Mouse (Mus musculus) midbrain, embryonic 15.5 days (tissue): ENCODE measurements at regions not wholly inside any gene's neighbourhood (a gene's known extent, or its start where the extent isn't known, plus 50 kb on each side); places are given as distances from the start of the nearest gene placed in this dataset.

Experiments used
- ATAC-seq: fragments of 200-750 bp; cut with Nextera tagmentation; replicated peaks from 2 replicates; pipeline ENCODE4 v1.8.0; 2017; ENCODE audit warnings: moderate TSS enrichment
- H3K27ac ChIP-seq: fragments of 300-500 bp; sonication (generic); 2 replicates; pipeline ENCODE4 v1.5.1; 2015; ENCODE audit warnings: mild to moderate bottlenecking, inconsistent platforms
- H3K27me3 ChIP-seq: fragments of 300-500 bp; sonication (generic); replicated peaks from 2 replicates; pipeline ENCODE4 v1.6.1; 2015; ENCODE audit warnings: inconsistent platforms
- H3K36me3 ChIP-seq: fragments of 300-500 bp; sonication (generic); replicated peaks from 2 replicates; pipeline ENCODE4 v1.6.1; 2015; ENCODE audit warnings: inconsistent platforms
- H3K4me1 ChIP-seq: fragments of 300-500 bp; sonication (generic); 2 replicates; pipeline ENCODE4 v1.6.1; 2015; ENCODE audit warnings: inconsistent platforms
- H3K4me2 ChIP-seq: fragments of 300-500 bp; sonication (generic); 2 replicates; pipeline ENCODE4 v1.6.1; 2015; ENCODE audit warnings: inconsistent platforms, mild to moderate bottlenecking, moderate library complexity
- H3K4me3 ChIP-seq: fragments of 300-500 bp; sonication (generic); 2 replicates; pipeline ENCODE4 v1.5.1; 2015; ENCODE audit warnings: mild to moderate bottlenecking, inconsistent platforms
- H3K9ac ChIP-seq: fragments of 300-500 bp; sonication (generic); 2 replicates; pipeline ENCODE4 v1.6.1; 2015; ENCODE audit warnings: mild to moderate bottlenecking, inconsistent platforms
- H3K9me3 ChIP-seq: fragments of 300-500 bp; sonication (generic); 2 replicates; pipeline ENCODE4 v1.6.1; 2016; ENCODE audit warnings: inconsistent platforms
- WGBS: fragments of 180-500 bp; shearing (Covaris S2); methylation state at CpG from one replicate; pipeline ENCODE4 v1.1.7; 2015; ENCODE audit warnings: mixed read lengths; 5-methylcytosine and 5-hydroxymethylcytosine counted together

GRCm38 (mm10) chr7:72362690-72363089 is 56.3 kb upstream of the Mctp2 start:
- Histone ChIP-seq H3K4me2 (no peak overlapping the region), H3K36me3 (no peaks in the 10 kb centered on the region), H3K9ac (no peak overlapping the region), H3K4me1 (no peaks in the 10 kb centered on the region), H3K9me3 (no peaks in the 10 kb centered on the region), H3K27ac (no peak overlapping the region), H3K4me3 (no peak overlapping the region), H3K27me3 (no peaks in the 10 kb centered on the region)
- 15% methylated on average over 3 of the region's 3 CpGs for WGBS
- ATAC-seq = no peak

- H3K27ac ChIP-seq = no peak overlapping the region
- 31% methylated on average over 7 of the region's 7 CpGs for WGBS
- no peaks in the 10 kb centered on the region for H3K27me3 ChIP-seq
- no peak overlapping the region for H3K9ac ChIP-seq
- no peaks in the 10 kb centered on the region for H3K4me1 ChIP-seq
- no peak overlapping the region for H3K4me2 ChIP-seq
- H3K36me3 ChIP-seq = no peaks in the 10 kb centered on the region
- H3K4me3 ChIP-seq = no peak overlapping the region
- peak; percentile 52; the same call in 1 of the 2 replicates for ATAC-seq
- no peaks in the 10 kb centered on the region for H3K9me3 ChIP-seq
These were observed 84.9 kb upstream of the Mctp2 start for GRCm38 (mm10) chr7:72391323-72391722.

DNA sequence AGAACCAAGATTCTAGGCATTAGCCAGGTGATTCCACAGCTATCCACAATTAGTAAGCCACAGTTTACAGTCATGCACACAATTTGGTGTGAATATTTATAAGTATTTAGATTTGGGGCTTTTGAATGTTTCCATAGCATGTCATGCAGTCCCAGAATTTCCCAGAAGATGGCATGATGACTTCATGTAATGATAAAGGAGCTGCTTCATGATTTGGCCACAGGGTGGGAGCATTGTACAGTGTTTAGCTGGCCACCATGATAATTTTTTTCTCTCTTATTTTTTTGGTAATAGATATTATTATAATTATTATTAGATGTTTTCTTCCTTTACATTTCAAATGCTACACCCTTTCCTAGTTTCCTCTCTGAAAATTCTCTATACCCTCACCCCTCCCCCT is 93.6 kb upstream of the Mctp2 start:
- no peak overlapping the region for H3K4me2 ChIP-seq
- peak; percentile 48 for ATAC-seq

GRCm38 (mm10) chr7:72406131-72406530 is 99.7 kb upstream of the Mctp2 start:
- no peak for ATAC-seq
- Histone ChIP-seq H3K4me2 (no peak overlapping the region), H3K9me3 (no peaks in the 10 kb centered on the region), H3K4me3 (no peak overlapping the region), H3K9ac (no peak overlapping the region), H3K4me1 (no peaks in the 10 kb centered on the region), H3K27me3 (no peaks in the 10 kb centered on the region), H3K36me3 (no peaks in the 10 kb centered on the region), H3K27ac (no peak overlapping the region)
- WGBS = 91% methylated on average over 3 of the region's 3 CpGs

More for the DNA sequence above, 93.6 kb upstream of the Mctp2 start:
- Histone ChIP-seq H3K9ac (no peak overlapping the region), H3K4me3 (no peak overlapping the region), H3K4me1 (no peaks in the 10 kb centered on the region), H3K27me3 (no peaks in the 10 kb centered on the region), H3K9me3 (no peaks in the 10 kb centered on the region), H3K36me3 (no peaks in the 10 kb centered on the region), H3K27ac (no peak overlapping the region)

DNA sequence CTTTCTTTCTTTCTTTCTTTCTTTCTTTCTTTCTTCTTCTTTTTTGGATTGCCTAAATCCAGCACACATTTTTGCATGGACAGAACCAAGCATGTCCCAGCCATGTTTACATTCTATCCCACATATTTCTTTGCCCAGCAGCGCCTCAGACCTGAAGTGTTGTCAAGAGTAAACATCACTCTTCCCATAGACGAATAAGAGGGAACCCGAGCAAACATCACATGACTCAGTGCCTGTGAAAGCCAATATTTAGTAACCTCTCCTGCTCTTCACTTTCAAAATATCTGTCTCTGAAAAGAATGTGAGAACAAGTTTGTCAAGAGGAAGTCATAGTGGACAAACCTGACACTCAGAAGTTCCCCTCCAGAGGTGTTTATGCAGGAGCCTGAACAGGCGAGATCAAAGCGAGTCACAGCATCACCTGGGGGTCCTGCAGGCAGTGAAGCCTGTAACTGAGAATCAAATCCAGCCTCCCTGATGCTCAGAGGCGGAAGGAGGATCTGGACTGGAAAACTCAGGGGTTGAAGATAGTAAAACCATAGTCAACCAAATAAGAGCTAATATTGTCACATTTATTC is 102.1 kb upstream of the Mctp2 start:
- no peak for ATAC-seq

GRCm38 (mm10) chr7:72438552-72438951 is 132.1 kb upstream of the Mctp2 start:
- Histone ChIP-seq H3K9me3 (no peaks in the 10 kb centered on the region), H3K4me2 (no peak overlapping the region), H3K9ac (no peak overlapping the region), H3K27me3 (no peaks in the 10 kb centered on the region), H3K4me3 (no peak overlapping the region), H3K36me3 (no peaks in the 10 kb centered on the region), H3K27ac (no peak overlapping the region), H3K4me1 (no peaks in the 10 kb centered on the region)
- WGBS = 68% methylated on average over 2 of the region's 2 CpGs
- ATAC-seq = no peak

More for the DNA sequence above, 102.1 kb upstream of the Mctp2 start:
- H3K27ac ChIP-seq = no peak overlapping the region
- no peak overlapping the region for H3K4me2 ChIP-seq
- H3K27me3 ChIP-seq = no peaks in the 10 kb centered on the region
- 75% methylated on average over 6 of the region's 6 CpGs for WGBS
- H3K36me3 ChIP-seq = no peaks in the 10 kb centered on the region
- H3K4me1 ChIP-seq = no peaks in the 10 kb centered on the region
- no peak overlapping the region for H3K4me3 ChIP-seq
- no peak overlapping the region for H3K9ac ChIP-seq
- H3K9me3 ChIP-seq = no peaks in the 10 kb centered on the region

DNA sequence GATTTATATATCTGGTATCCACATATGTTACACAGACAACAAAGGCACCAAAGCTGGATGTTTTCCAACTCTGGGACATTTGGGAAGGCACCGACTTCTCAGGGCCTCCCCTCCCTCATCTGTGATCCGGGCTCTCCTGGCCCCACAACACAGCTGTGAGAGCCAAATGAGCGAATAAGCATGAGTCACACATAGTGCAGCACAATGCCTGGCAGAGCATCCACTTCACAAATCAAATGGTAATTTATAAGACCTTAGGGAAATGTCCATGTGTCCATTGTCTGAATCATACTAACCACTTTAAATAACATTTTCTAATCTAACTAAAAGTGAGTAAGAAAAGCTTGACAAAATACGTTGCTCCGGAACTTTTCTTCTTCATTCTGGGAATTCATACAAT is 135.6 kb upstream of the Mctp2 start:
- no peak overlapping the region for H3K27ac ChIP-seq
- no peaks in the 10 kb centered on the region for H3K36me3 ChIP-seq
- no peak overlapping the region for H3K9ac ChIP-seq
- no peak for ATAC-seq
- no peak overlapping the region for H3K4me3 ChIP-seq
- no peaks in the 10 kb centered on the region for H3K4me1 ChIP-seq
- no peaks in the 10 kb centered on the region for H3K27me3 ChIP-seq
- no peak overlapping the region for H3K4me2 ChIP-seq
- 75% methylated on average over 5 of the region's 5 CpGs for WGBS
- no peaks in the 10 kb centered on the region for H3K9me3 ChIP-seq

DNA sequence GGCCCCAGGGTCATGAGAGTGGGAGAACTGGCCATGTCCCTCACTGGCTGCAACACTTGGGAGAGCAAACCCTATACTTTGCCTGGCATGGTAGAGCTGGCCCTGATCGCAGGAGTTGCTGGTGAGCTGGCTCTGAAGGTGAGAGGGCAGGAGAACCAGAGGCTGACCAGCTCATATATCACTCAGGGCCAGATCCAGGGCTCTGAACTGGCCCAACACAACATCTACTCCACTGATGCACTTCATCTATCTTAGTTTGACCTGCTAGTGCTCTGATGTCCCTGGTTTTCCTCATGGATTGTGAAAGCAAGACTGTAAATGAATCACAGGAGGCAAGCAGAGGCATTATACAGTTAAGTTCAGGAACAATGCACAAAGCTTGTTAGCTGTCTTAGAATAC is 137.6 kb upstream of the Mctp2 start:
- no peaks in the 10 kb centered on the region for H3K27me3 ChIP-seq
- WGBS = 96% methylated on average over 1 of the region's 1 CpGs
- H3K9ac ChIP-seq = no peak overlapping the region
- H3K4me3 ChIP-seq = no peak overlapping the region
- no peaks in the 10 kb centered on the region for H3K4me1 ChIP-seq
- H3K27ac ChIP-seq = no peak overlapping the region
- H3K9me3 ChIP-seq = no peaks in the 10 kb centered on the region
- ATAC-seq = no peak
- no peak overlapping the region for H3K4me2 ChIP-seq
- H3K36me3 ChIP-seq = no peaks in the 10 kb centered on the region

DNA sequence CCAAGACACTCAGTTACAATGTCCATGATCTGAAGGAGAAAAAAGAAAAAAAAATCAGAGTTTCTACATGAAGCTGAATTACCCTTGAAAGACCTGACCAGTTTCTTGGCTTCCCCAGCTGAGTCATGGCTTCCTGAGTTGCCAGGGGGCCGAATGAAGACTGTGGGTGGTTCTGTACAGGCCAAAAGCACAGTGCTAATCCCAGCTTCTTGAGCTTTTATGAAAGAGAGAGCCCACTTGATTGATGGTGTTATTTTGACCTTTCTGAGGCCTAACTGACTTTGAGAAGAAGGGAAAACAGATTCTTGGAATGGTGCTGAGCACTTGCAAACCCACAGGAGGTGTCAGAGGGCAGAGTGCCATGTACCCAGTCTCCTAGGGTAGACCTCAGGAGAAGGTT is 138.4 kb upstream of the Mctp2 start:
- no peak overlapping the region for H3K4me3 ChIP-seq
- no peak overlapping the region for H3K9ac ChIP-seq
- 77% methylated on average over 1 of the region's 1 CpGs for WGBS
- no peaks in the 10 kb centered on the region for H3K36me3 ChIP-seq
- no peaks in the 10 kb centered on the region for H3K9me3 ChIP-seq
- H3K4me2 ChIP-seq = no peak overlapping the region
- no peak for ATAC-seq
- no peaks in the 10 kb centered on the region for H3K4me1 ChIP-seq
- H3K27me3 ChIP-seq = no peaks in the 10 kb centered on the region
- no peak overlapping the region for H3K27ac ChIP-seq

DNA sequence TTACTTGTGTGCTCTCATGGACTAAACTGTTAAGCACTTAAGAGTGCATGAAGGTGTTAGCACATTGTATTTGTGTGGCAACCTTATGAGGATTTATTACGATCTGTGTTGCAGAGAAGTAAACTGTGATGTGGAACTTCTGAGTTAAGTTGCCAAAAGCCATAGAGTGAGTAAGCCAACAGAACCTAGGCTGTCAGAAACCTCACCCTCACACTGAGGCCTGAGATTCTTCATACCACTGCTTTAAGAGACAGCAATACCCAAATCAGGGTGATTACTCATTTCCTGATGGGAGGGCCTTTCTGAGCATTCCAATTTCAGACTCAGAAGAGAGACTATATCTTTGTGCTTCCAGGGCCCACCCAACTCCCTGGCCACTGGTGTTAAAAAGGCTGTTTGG is 140.5 kb upstream of the Mctp2 start:
- H3K9me3 ChIP-seq = no peaks in the 10 kb centered on the region
- no peaks in the 10 kb centered on the region for H3K36me3 ChIP-seq
- ATAC-seq = no peak
- H3K9ac ChIP-seq = no peak overlapping the region
- WGBS = 97% methylated on average over 1 of the region's 1 CpGs
- H3K27ac ChIP-seq = no peak overlapping the region
- H3K4me3 ChIP-seq = no peak overlapping the region
- no peaks in the 10 kb centered on the region for H3K4me1 ChIP-seq
- no peaks in the 10 kb centered on the region for H3K27me3 ChIP-seq
- no peak overlapping the region for H3K4me2 ChIP-seq

DNA sequence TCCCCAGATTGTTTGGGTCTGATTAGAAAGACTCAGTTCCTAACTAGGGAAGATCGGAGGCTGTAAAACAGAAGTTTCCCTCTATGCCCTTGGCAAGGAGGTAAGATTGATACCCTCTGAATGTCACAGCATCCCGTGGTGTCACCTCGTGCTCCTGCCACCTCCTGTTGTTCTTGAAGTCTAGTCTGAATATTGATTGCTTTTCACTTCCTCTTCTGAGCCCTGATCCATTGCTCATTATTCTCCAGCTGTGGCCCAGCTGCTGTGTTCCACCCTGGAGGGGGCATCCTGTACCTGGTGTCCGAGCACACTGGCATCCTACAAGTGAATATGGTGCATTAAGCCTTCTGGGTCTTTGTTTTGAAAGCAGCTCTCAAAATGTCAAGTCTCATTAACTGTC is 156.6 kb upstream of the Mctp2 start:
- Histone ChIP-seq H3K9ac (no peak overlapping the region), H3K4me1 (no peaks in the 10 kb centered on the region), H3K36me3 (no peaks in the 10 kb centered on the region), H3K4me3 (no peak overlapping the region), H3K27me3 (no peaks in the 10 kb centered on the region), H3K9me3 (no peaks in the 10 kb centered on the region), H3K27ac (no peak overlapping the region), H3K4me2 (no peak overlapping the region)
- WGBS = 59% methylated on average over 4 of the region's 4 CpGs
- no peak for ATAC-seq

DNA sequence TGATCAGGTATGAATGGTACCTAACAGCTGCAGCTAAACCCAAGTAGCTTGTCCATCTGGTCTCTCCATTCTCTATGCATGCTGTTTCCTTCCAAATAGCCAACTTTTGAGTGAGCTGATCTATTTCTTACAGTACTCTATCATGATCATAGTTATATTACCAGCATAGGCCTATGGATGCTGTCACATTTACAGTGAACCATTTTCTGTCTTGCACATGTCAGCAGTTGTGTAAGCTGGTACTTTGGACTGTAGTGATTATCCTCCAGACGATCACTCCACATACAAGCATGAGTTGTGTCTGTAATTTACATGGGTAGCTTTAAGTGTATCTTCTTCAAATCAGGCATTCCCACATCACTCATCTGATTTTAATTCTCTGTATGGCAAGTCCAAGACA is 158.2 kb upstream of the Mctp2 start:
- ATAC-seq = no peak
- H3K9me3 ChIP-seq = no peaks in the 10 kb centered on the region
- no peaks in the 10 kb centered on the region for H3K4me1 ChIP-seq
- H3K4me2 ChIP-seq = no peak overlapping the region
- WGBS = 76% methylated on average over 1 of the region's 1 CpGs
- no peaks in the 10 kb centered on the region for H3K27me3 ChIP-seq
- no peak overlapping the region for H3K9ac ChIP-seq
- H3K27ac ChIP-seq = no peak overlapping the region
- no peaks in the 10 kb centered on the region for H3K36me3 ChIP-seq
- H3K4me3 ChIP-seq = no peak overlapping the region

DNA sequence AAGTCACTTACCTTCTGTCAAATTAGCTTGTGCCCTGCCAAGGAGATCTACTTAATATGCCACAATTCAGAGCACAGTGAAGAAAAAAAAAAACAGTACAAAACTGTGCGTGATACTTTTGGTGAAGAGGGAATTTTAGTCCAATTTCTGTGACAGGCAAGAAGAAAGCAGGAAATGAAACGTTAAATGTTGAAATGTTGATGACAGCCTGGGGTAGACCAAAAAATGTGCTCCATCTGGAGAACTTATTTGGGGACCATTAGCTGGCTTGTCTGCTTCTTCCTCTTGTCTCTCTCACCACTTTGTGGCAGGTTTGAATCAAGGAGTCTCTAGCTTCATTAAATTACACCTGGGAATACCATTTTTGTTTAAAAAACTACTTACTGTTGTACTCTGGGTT is 163.3 kb upstream of the Mctp2 start:
- no peak overlapping the region for H3K4me3 ChIP-seq
- no peak overlapping the region for H3K9ac ChIP-seq
- H3K4me2 ChIP-seq = no peak overlapping the region
- H3K27ac ChIP-seq = no peak overlapping the region
- WGBS = 73% methylated on average over 2 of the region's 2 CpGs
- ATAC-seq = no peak
- no peaks in the 10 kb centered on the region for H3K36me3 ChIP-seq
- H3K9me3 ChIP-seq = no peaks in the 10 kb centered on the region
- no peaks in the 10 kb centered on the region for H3K4me1 ChIP-seq
- H3K27me3 ChIP-seq = no peaks in the 10 kb centered on the region
